Mouse (Mus musculus): ENCODE data around the gene Gm6871.
"Not testable (repeated sequence)": the region's sequence is repeated elsewhere in the genome, so short reads cannot be mapped to it uniquely, and the experiment has no call there.

GRCm38 (mm10) chr7:41499018-41499388 is 74.5 kb downstream of the Gm6871 start:
- not testable (repeated sequence) for TF ChIP-seq POLR2A (IDR thresholded peaks at IDR 0.05; ENCODE audit: insufficient read depth, low read length); CTCF (IDR thresholded peaks at IDR 0.05; ENCODE audit: low read depth, low read length)
